Comparison of ENCODE assay signal across 11 mouse cellular contexts in genomic region chr1:42704981-42705810, GRCm38 (mm10). TPM values are rescaled to one million over a fixed set of nuclear protein-coding genes. Genes with fewer than 3 reads are reported as not detected.
DNase-seq lines count a peak whose midpoint lies in the region; ATAC-seq lines count a peak whose summit lies in the region.
"Had no signal": no experiment of that assay in that cellular context is flagged by ENCODE, and none has a peak within 500 bp of the region (broad histone marks: within the 10 kb centered on the region; RNA-seq: fewer than 3 reads in every experiment).

No protein-coding gene starts in this region.

- 8% methylated on average over 17 of the region's 17 CpGs for WGBS in embryonic facial prominence, embryonic 14.5 days
- WGBS in forebrain, embryonic 16.5 days = 6% methylated on average over 17 of the region's 17 CpGs
- WGBS in kidney, embryonic 15.5 days = 4% methylated on average over 17 of the region's 17 CpGs
- 7% methylated on average over 17 of the region's 17 CpGs for WGBS in heart, embryonic 12.5 days

- H3K9me3 ChIP-seq in embryonic facial prominence, embryonic 14.5 days (ENCODE audit: control insufficient read depth, low read length) = no peaks in the 10 kb centered on the region
- no peaks in the 10 kb centered on the region for H3K9me3 ChIP-seq in forebrain, embryonic 16.5 days (ENCODE audit: control insufficient read depth, low read length)
- no peaks in the 10 kb centered on the region for H3K9me3 ChIP-seq in kidney, embryonic 15.5 days (replicated peaks)
- H3K9me3 ChIP-seq in heart, embryonic 12.5 days (replicated peaks) = no peaks in the 10 kb centered on the region

- H3K9ac ChIP-seq in embryonic facial prominence, embryonic 14.5 days (ENCODE audit: low read depth, low read length) = peak overlapping the region; percentile 0; the same call in 1 of the 2 replicates
- H3K9ac ChIP-seq in forebrain, embryonic 16.5 days (replicated peaks; ENCODE audit: low read depth, low read length) = peak overlapping the region; percentile 54
- no peak overlapping the region for H3K9ac ChIP-seq in kidney, embryonic 15.5 days
- H3K9ac ChIP-seq in heart, embryonic 12.5 days = no peak overlapping the region

- H3K4me2 ChIP-seq in embryonic facial prominence, embryonic 14.5 days (ENCODE audit: low read depth, low read length) = peak overlapping the region; percentile 47
- H3K4me2 ChIP-seq in forebrain, embryonic 16.5 days (ENCODE audit: low read length) = peak overlapping the region; percentile 71
- peak overlapping the region; percentile 28 for H3K4me2 ChIP-seq in kidney, embryonic 15.5 days
- H3K4me2 ChIP-seq in heart, embryonic 12.5 days = no peak overlapping the region

- peaks cover 86% of the 10 kb centered on the region for H3K27me3 ChIP-seq in embryonic facial prominence, embryonic 14.5 days (replicated peaks; ENCODE audit: control insufficient read depth, insufficient read depth, low read length)
- no peaks in the 10 kb centered on the region for H3K27me3 ChIP-seq in forebrain, embryonic 16.5 days (replicated peaks; ENCODE audit: control insufficient read depth, insufficient read depth, low read length)
- peaks cover 96% of the 10 kb centered on the region for H3K27me3 ChIP-seq in kidney, embryonic 15.5 days
- H3K27me3 ChIP-seq in heart, embryonic 12.5 days (replicated peaks) = peaks cover 89% of the 10 kb centered on the region

- H3K36me3 ChIP-seq in embryonic facial prominence, embryonic 14.5 days (ENCODE audit: control insufficient read depth, insufficient read depth, low read length) = no peaks in the 10 kb centered on the region
- no peaks in the 10 kb centered on the region for H3K36me3 ChIP-seq in forebrain, embryonic 16.5 days (ENCODE audit: control insufficient read depth, insufficient read depth)
- H3K36me3 ChIP-seq in kidney, embryonic 15.5 days = no peaks in the 10 kb centered on the region
- H3K36me3 ChIP-seq in heart, embryonic 12.5 days = no peaks in the 10 kb centered on the region

- no peak for ATAC-seq in embryonic facial prominence, embryonic 14.5 days (ENCODE audit: low read depth)
- no peak for ATAC-seq in forebrain, embryonic 16.5 days
- ATAC-seq in kidney, embryonic 15.5 days (replicated peaks; ENCODE audit: low FRiP score) = no peak
- ATAC-seq in heart, embryonic 12.5 days (ENCODE audit: insufficient number of reproducible peaks, low FRiP score) = no peak

- no peak for DNase-seq in embryonic facial prominence, embryonic 14.5 days (ENCODE audit: low spot score)
- DNase-seq in neural tube, embryonic 10.5 days (ENCODE audit: extremely low spot score, low spot score) = peak; percentile 61
- no peak for DNase-seq in c-Kit-positive CD71-positive TER-119-positive erythroid progenitor cells, embryonic 14.5 days (ENCODE audit: low spot score)
- DNase-seq in gastrocnemius, postnatal 4 days (ENCODE audit: low spot score in 2 of 2) = no peak
- DNase-seq: cerebellum, adult 11 months; heart, adult 2 months; lung, postnatal 36 days; thymus, postnatal 25 days had no signal

- H3K4me3 ChIP-seq in embryonic facial prominence, embryonic 14.5 days (ENCODE audit: low read depth, low read length) = no peak overlapping the region
- peak overlapping the region; percentile 33 for H3K4me3 ChIP-seq in forebrain, embryonic 16.5 days (replicated peaks; ENCODE audit: low read length)
- H3K4me3 ChIP-seq in kidney, embryonic 15.5 days (replicated peaks) = no peak overlapping the region
- no peak overlapping the region for H3K4me3 ChIP-seq in heart, embryonic 12.5 days
- H3K4me3 ChIP-seq: heart, adult 2 months had no signal

- peak overlapping the region; percentile 0; the same call in 1 of the 2 replicates for H3K27ac ChIP-seq in embryonic facial prominence, embryonic 14.5 days (replicated peaks; ENCODE audit: low read depth, low read length)
- H3K27ac ChIP-seq in forebrain, embryonic 16.5 days (ENCODE audit: low read length) = peak overlapping the region; percentile 49
- H3K27ac ChIP-seq in kidney, embryonic 15.5 days = peak overlapping the region; percentile 60
- no peak overlapping the region for H3K27ac ChIP-seq in heart, embryonic 12.5 days (ENCODE audit: poor library complexity, severe bottlenecking)
- H3K27ac ChIP-seq: heart, adult 2 months had no signal

- 0 out of 2 replicates have a peak, but pooled peaks cover 5% of the 10 kb centered on the region for H3K4me1 ChIP-seq in embryonic facial prominence, embryonic 14.5 days (ENCODE audit: control insufficient read depth, insufficient read depth, low read length)
- H3K4me1 ChIP-seq in forebrain, embryonic 16.5 days (replicated peaks; ENCODE audit: control insufficient read depth, insufficient read depth, low read length) = peaks cover 67% of the 10 kb centered on the region
- peaks cover 30% of the 10 kb centered on the region for H3K4me1 ChIP-seq in kidney, embryonic 15.5 days
- H3K4me1 ChIP-seq in heart, embryonic 12.5 days (replicated peaks) = no peaks in the 10 kb centered on the region

RNA-seq across cellular contexts. Expression of gene Pou3f3, which starts 9.6 kb away (rescaled TPM):
- polyA plus RNA-seq in embryonic facial prominence, embryonic 14.5 days (2014; fragmentation: Nextera tagmentation; extraction: Ambion mirVana) = 2.9 and 3.4 TPM in 2 replicates
- 41.0 and 56.6 TPM in 2 replicates for polyA plus RNA-seq in forebrain, embryonic 16.5 days (2015; fragmentation: Nextera tagmentation; extraction: Ambion mirVana)
- 8.9 and 9.2 TPM in 2 replicates for polyA plus RNA-seq in kidney, embryonic 15.5 days (2015; fragmentation: Nextera tagmentation; extraction: Ambion mirVana)
- 0.06 TPM in 2 replicates for polyA plus RNA-seq in heart, embryonic 12.5 days (2016; fragmentation: Nextera tagmentation; extraction: Ambion mirVana)
- total RNA-seq in gastrocnemius, postnatal 4 days (2021) = under 1 TPM in 1 of 2 experiments, not detected in 1; 0.05 TPM
- total RNA-seq: heart, adult 2 months had no signal
- polyA plus RNA-seq: heart, adult 2 months had no signal

Comparison
In these comparisons a context has a peak if more than half of its experiments do, and no peak if none do; other contexts are left out.
1. H3K9ac ChIP-seq: peak in embryonic facial prominence, embryonic 14.5 days (single experiment) and forebrain, embryonic 16.5 days (single experiment); none in kidney, embryonic 15.5 days (single experiment) and heart, embryonic 12.5 days (single experiment).